Mouse (Mus musculus) megakaryocyte progenitor cell, adult 5-6 weeks (primary cell): ENCODE measurements at regions not wholly inside any gene's neighbourhood (a gene's known extent, or its start where the extent isn't known, plus 50 kb on each side); places are given as distances from the start of the nearest gene placed in this dataset.
"Not testable (repeated sequence)": the region's sequence is repeated elsewhere in the genome, so short reads cannot be mapped to it uniquely, and the experiment has no call there.

ENCODE experiments used
- ATAC-seq: replicated peaks from 2 replicates; pipeline ENCODE4 v1.8.0; 2016; ENCODE audit warnings: mild to moderate bottlenecking, moderate TSS enrichment, inconsistent platforms; ENCODE audit not compliant: poor library complexity

- ATAC-seq, result no peak
Measured at GRCm38 (mm10) chr1:137255041-137255440, 294.8 kb upstream of the Nr5a2 start.

GRCm38 (mm10) chr1:137254634-137255033 lies 294.4 kb upstream of the Nr5a2 start:
- no peak for ATAC-seq

- no peak for ATAC-seq
Measured at GRCm38 (mm10) chr1:137227098-137227485, 266.8 kb upstream of the Nr5a2 start.

GRCm38 (mm10) chr1:137226479-137227097 lies 266.3 kb upstream of the Nr5a2 start:
- ATAC-seq, result peak; percentile 47; the same call in 1 of the 2 replicates

GRCm38 (mm10) chr1:137225418-137225817 lies 265.2 kb upstream of the Nr5a2 start:
- ATAC-seq, result peak; percentile 68

GRCm38 (mm10) chr1:137223052-137223451 lies 262.8 kb upstream of the Nr5a2 start:
- peak; percentile 23 for ATAC-seq

GRCm38 (mm10) chr1:137221087-137222057 lies 261.1 kb upstream of the Nr5a2 start:
- no peak for ATAC-seq

- ATAC-seq, result no peak
Measured at GRCm38 (mm10) chr1:137220226-137220625, 260.0 kb upstream of the Nr5a2 start.

- peak; percentile 73 for ATAC-seq
Measured at GRCm38 (mm10) chr1:137218611-137219010, 258.4 kb upstream of the Nr5a2 start.

- no peak; the same call in 1 of the 2 replicates for ATAC-seq
Measured at GRCm38 (mm10) chr1:137218096-137218495, 257.8 kb upstream of the Nr5a2 start.

GRCm38 (mm10) chr1:137217206-137217605 lies 257.0 kb upstream of the Nr5a2 start:
- no peak for ATAC-seq

GRCm38 (mm10) chr1:137214328-137214727 lies 254.1 kb upstream of the Nr5a2 start:
- not testable (repeated sequence) for ATAC-seq

GRCm38 (mm10) chr1:137213717-137214116 lies 253.5 kb upstream of the Nr5a2 start:
- no peak for ATAC-seq

GRCm38 (mm10) chr1:137212856-137213255 lies 252.6 kb upstream of the Nr5a2 start:
- peak; percentile 97 for ATAC-seq

- ATAC-seq, result 0 out of 2 replicates have a peak, but pooled peaks have one; percentile 23
Measured at GRCm38 (mm10) chr1:137204371-137204770, 244.1 kb upstream of the Nr5a2 start.

GRCm38 (mm10) chr1:137203512-137203911 lies 243.3 kb upstream of the Nr5a2 start:
- peak; percentile 80 for ATAC-seq

- ATAC-seq, result no peak
Measured at GRCm38 (mm10) chr1:137200931-137201330, 240.7 kb upstream of the Nr5a2 start.

- ATAC-seq, result peak; percentile 66
Measured at GRCm38 (mm10) chr1:137195962-137196361, 235.7 kb upstream of the Nr5a2 start.

GRCm38 (mm10) chr1:137195065-137195620 lies 234.9 kb upstream of the Nr5a2 start:
- no peak for ATAC-seq

GRCm38 (mm10) chr1:137178231-137178630 lies 218.0 kb upstream of the Nr5a2 start:
- no peak for ATAC-seq

- no peak for ATAC-seq
Measured at GRCm38 (mm10) chr1:137176696-137177095, 216.4 kb upstream of the Nr5a2 start.

- no peak for ATAC-seq
Measured at GRCm38 (mm10) chr1:137174081-137174480, 213.8 kb upstream of the Nr5a2 start.
